Mouse (Mus musculus) forebrain, embryonic 14.5 days (tissue): ENCODE measurements at regions not wholly inside any gene's neighbourhood (a gene's known extent, or its start where the extent isn't known, plus 50 kb on each side); places are given as distances from the start of the nearest gene placed in this dataset.
A peak's percentile ranks its signal among the peaks of the same experiment; 100 is the strongest.
"Not testable (repeated sequence)": the region's sequence is repeated elsewhere in the genome, so short reads cannot be mapped to it uniquely, and the experiment has no call there.

Experiments used
- ATAC-seq: fragments of 200-750 bp; cut with Nextera tagmentation; 2 replicates; pipeline ENCODE4 v1.8.0; 2017; ENCODE audit warnings: mild to moderate bottlenecking, moderate library complexity
- DNase-seq: peaks from one replicate; pipeline ENCODE4 v3.0.0-alpha.2; 2015; ENCODE audit warnings: low spot score
- H3K27ac ChIP-seq: fragments of 300-500 bp; sonication (generic); 2 replicates; pipeline ENCODE4 v1.5.1; 2014; ENCODE audit warnings: low read depth, mild to moderate bottlenecking, control low read depth, low read length, moderate library complexity
- H3K27me3 ChIP-seq: fragments of 300-500 bp; sonication (generic); replicated peaks from 2 replicates; pipeline ENCODE4 v1.6.1; 2014; ENCODE audit warnings: low read length, control low read depth, mixed read lengths; ENCODE audit not compliant: control insufficient read depth, insufficient read depth
- H3K36me3 ChIP-seq: fragments of 300-500 bp; sonication (generic); 2 replicates; pipeline ENCODE4 v1.6.1; 2014; ENCODE audit warnings: low read length, control low read depth; ENCODE audit not compliant: control insufficient read depth, insufficient read depth
- H3K4me1 ChIP-seq: fragments of 300-500 bp; sonication (generic); 2 replicates; pipeline ENCODE4 v1.6.1; 2014; ENCODE audit warnings: antibody characterized with exemption, low read length, control low read depth; ENCODE audit not compliant: control insufficient read depth, insufficient read depth
- H3K4me2 ChIP-seq: fragments of 300-500 bp; sonication (generic); 2 replicates; pipeline ENCODE4 v1.6.1; 2014; ENCODE audit warnings: mild to moderate bottlenecking, control low read depth, low read length
- H3K4me3 ChIP-seq: fragments of 300-500 bp; sonication (generic); 2 replicates; pipeline ENCODE4 v1.5.1; 2014; ENCODE audit warnings: low read depth, low read length, control low read depth
- H3K9ac ChIP-seq: fragments of 300-500 bp; sonication (generic); 2 replicates; pipeline ENCODE4 v1.6.1; 2014; ENCODE audit warnings: mild to moderate bottlenecking, low read length, control low read depth, moderate library complexity
- H3K9me3 ChIP-seq: fragments of 300-500 bp; sonication (generic); replicated peaks from 2 replicates; pipeline ENCODE4 v1.6.1; 2016; ENCODE audit warnings: low read length, control low read depth, mixed read lengths; ENCODE audit not compliant: control insufficient read depth
- WGBS: fragments of 180-500 bp; shearing (Covaris S2); extraction: QIAGEN DNeasy Blood & Tissue Kit; methylation state at CpG from one replicate; pipeline ENCODE4 v1.1.7; 2014; 5-methylcytosine and 5-hydroxymethylcytosine counted together

- no peak for ATAC-seq
- no peak overlapping the region for H3K4me2 ChIP-seq
- no peak overlapping the region for H3K9ac ChIP-seq
- no peaks in the 10 kb centered on the region for H3K9me3 ChIP-seq
- H3K27ac ChIP-seq: no peak overlapping the region
- no peaks in the 10 kb centered on the region for H3K4me1 ChIP-seq
- H3K36me3 ChIP-seq: no peaks in the 10 kb centered on the region
- no peak overlapping the region for H3K4me3 ChIP-seq
- no peak for DNase-seq
- no peaks in the 10 kb centered on the region for H3K27me3 ChIP-seq
Observed at GRCm38 (mm10) chr8:63829096-63829495, 123.0 kb downstream of the Sgo2b start.

- Histone ChIP-seq H3K9ac (no peak overlapping the region), H3K4me1 (no peaks in the 10 kb centered on the region), H3K36me3 (no peaks in the 10 kb centered on the region), H3K4me3 (no peak overlapping the region), H3K27ac (no peak overlapping the region), H3K4me2 (no peak overlapping the region), H3K27me3 (no peaks in the 10 kb centered on the region), H3K9me3 (no peaks in the 10 kb centered on the region)
- no peak for DNase-seq
- no peak for ATAC-seq
Observed at GRCm38 (mm10) chr8:63828141-63828540, 123.9 kb downstream of the Sgo2b start.

DNA sequence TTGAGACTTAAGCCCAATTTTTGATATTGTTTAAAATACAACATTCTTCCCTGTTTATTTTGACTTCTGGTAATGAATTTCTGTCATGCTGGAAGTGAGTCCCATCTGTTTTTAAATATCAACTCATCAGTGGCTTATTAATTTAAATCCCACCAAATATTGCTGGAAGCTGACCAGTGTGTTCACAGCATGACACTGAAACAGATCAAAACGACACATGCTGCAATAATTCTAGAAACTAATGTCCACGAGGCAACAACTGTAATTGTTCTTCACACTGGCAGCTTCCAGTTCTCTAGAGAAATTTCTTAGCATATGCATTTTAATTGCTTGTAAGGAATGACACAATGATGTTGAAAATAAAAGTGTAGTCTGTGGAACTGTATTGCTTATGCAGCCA, 167.6 kb downstream of the Sgo2b start:
- 65% methylated on average over 2 of the region's 2 CpGs for WGBS

DNA sequence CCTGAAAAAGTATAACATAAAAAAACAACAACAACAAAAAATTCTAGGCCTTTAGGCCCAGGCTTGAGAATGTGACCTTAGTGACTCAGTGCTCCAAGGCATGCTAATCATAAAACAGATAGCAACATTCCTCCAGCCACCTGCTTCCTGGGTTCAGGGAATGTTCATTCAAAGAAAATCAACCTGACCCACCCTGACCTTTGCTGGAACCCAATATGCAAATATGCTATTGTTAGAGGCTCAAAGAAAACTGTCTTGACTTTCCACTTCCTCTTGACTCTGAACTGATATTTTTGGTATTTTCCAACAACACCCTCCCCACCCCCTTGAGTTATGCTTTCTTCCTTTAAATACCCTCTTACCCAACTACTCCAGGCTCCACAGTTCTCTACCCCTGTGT, 191.2 kb downstream of the Sgo2b start:
- Histone ChIP-seq H3K36me3 (no peaks in the 10 kb centered on the region), H3K4me1 (no peaks in the 10 kb centered on the region), H3K9ac (no peak overlapping the region), H3K9me3 (no peaks in the 10 kb centered on the region), H3K27me3 (no peaks in the 10 kb centered on the region), H3K27ac (no peak overlapping the region), H3K4me2 (no peak overlapping the region), H3K4me3 (no peak overlapping the region)
- DNase-seq (no peak), ATAC-seq (no peak)

More for the DNA sequence above, 167.6 kb downstream of the Sgo2b start:
- Histone ChIP-seq H3K4me1 (no peaks in the 10 kb centered on the region), H3K9ac (no peak overlapping the region), H3K4me3 (no peak overlapping the region), H3K36me3 (no peaks in the 10 kb centered on the region), H3K27ac (no peak overlapping the region), H3K27me3 (no peaks in the 10 kb centered on the region), H3K4me2 (no peak overlapping the region), H3K9me3 (no peaks in the 10 kb centered on the region)
- DNase-seq: peak; percentile 13
- no peak for ATAC-seq

GRCm38 (mm10) chr8:63759931-63760330, 192.1 kb downstream of the Sgo2b start:
- H3K9me3 ChIP-seq, H3K27ac ChIP-seq, H3K4me3 ChIP-seq, H3K4me1 ChIP-seq, H3K9ac ChIP-seq, H3K36me3 ChIP-seq, H3K27me3 ChIP-seq, H3K4me2 ChIP-seq, ATAC-seq, DNase-seq: not testable (repeated sequence)
- WGBS: 58% methylated on average over 4 of the region's 4 CpGs

DNA sequence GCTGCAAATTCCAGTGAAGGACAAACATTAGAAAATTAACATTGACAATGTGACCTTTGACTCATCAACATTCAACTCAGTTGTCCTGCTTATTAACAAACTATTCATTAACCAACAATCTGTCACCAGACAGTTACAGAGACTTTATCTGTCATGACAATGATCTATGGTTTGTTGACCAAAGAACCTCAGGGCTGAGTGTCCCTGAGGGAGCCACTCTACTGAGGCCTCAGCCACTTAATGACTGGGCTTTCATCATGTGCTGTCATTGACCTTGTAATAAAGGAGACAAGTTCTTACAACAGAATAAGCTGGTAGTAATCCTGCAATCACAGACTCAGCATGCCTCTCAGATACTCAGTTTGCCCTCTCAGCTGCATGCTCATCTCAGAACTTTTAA, 196.8 kb downstream of the Sgo2b start:
- Histone ChIP-seq H3K4me2 (no peak overlapping the region), H3K36me3 (no peaks in the 10 kb centered on the region), H3K4me3 (no peak overlapping the region), H3K4me1 (no peaks in the 10 kb centered on the region), H3K9ac (no peak overlapping the region), H3K27me3 (no peaks in the 10 kb centered on the region), H3K27ac (no peak overlapping the region), H3K9me3 (no peaks in the 10 kb centered on the region)
- ATAC-seq (no peak), DNase-seq (peak; percentile 25)

- Histone ChIP-seq H3K4me3 (no peak overlapping the region), H3K4me2 (no peak overlapping the region), H3K27me3 (no peaks in the 10 kb centered on the region), H3K9me3 (no peaks in the 10 kb centered on the region), H3K36me3 (no peaks in the 10 kb centered on the region), H3K27ac (no peak overlapping the region), H3K4me1 (no peaks in the 10 kb centered on the region), H3K9ac (no peak overlapping the region)
- no peak for ATAC-seq
- 90% methylated on average over 1 of the region's 1 CpGs for WGBS
- DNase-seq: peak; percentile 1
Observed at GRCm38 (mm10) chr8:63754812-63755211, 197.2 kb downstream of the Sgo2b start.

DNA sequence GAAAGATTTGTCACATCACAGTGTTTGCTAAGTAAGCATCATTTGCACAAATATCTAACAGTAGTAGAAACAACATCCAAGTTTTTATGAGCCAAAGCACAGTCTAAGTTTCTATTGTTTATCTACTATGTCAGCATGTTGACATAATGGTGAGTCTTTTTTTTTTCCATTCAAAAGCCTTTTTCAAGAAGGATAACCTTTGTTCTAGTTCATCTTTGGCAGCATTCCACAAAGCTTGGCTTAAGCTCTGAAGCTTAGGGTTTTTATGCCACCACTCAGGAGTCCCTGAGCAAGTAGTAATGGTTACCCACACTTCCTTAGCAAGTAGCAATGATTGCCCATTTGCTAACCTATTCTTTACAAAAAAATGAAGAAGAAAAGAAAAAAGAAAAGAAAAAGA, 198.8 kb downstream of the Sgo2b start:
- H3K4me2 ChIP-seq: no peak overlapping the region
- H3K9me3 ChIP-seq: no peaks in the 10 kb centered on the region
- H3K36me3 ChIP-seq: no peaks in the 10 kb centered on the region
- no peak overlapping the region for H3K4me3 ChIP-seq
- H3K27me3 ChIP-seq: no peaks in the 10 kb centered on the region
- H3K9ac ChIP-seq: no peak overlapping the region
- no peaks in the 10 kb centered on the region for H3K4me1 ChIP-seq
- no peak for DNase-seq
- H3K27ac ChIP-seq: no peak overlapping the region
- no peak for ATAC-seq

DNA sequence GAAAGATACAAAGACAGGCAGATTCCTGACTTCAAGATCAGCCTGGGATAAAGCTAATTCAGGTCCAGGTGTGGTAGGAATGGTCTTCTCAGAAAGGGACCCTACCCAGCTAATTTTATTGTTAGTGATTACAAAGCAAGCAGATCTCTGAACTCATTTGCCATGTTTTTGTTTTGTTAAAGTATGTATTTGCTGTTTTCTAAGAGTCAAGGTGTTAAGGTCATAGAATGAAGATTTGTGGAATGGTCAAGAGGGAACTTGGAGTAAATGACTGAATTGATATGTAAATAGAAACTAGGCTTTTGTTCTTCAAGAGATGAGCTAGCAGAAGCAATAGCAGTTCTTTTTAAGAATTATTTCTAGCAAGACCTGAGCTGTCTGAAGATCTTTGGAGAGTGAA, 217.6 kb downstream of the Sgo2b start:
- Histone ChIP-seq H3K4me2 (no peak overlapping the region), H3K27ac (no peak overlapping the region), H3K36me3 (no peaks in the 10 kb centered on the region), H3K9ac (no peak overlapping the region), H3K4me1 (no peaks in the 10 kb centered on the region), H3K4me3 (no peak overlapping the region), H3K9me3 (no peaks in the 10 kb centered on the region), H3K27me3 (no peaks in the 10 kb centered on the region)
- DNase-seq (no peak), ATAC-seq (no peak)

DNA sequence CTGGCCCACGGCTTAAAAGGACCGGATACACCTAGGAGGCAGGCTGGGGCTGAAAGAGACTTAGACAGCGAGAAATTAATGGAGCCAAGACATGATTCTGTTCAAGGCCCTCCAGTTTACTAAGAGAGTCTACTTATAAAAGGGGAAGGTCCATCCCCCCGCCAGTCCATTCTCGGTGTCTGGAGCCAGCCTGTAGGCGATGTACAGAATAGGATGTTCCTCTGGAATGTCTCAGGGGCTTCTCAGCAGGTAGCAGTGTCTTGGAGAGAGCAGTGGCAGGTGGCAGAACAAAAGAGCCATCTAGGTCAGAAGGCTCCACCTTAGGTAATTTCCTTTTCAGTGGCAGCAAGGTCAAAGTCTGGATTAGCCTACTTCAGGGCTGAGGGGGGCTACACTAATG, 221.3 kb downstream of the Sgo2b start:
- not testable (repeated sequence) for H3K27me3 ChIP-seq, H3K27ac ChIP-seq, H3K9me3 ChIP-seq, ATAC-seq, H3K9ac ChIP-seq, DNase-seq, H3K4me1 ChIP-seq, H3K4me2 ChIP-seq, H3K36me3 ChIP-seq, H3K4me3 ChIP-seq
- WGBS: 85% methylated on average over 6 of the region's 6 CpGs
